Mouse (Mus musculus): ENCODE results near the gene Cpa3. TPM values are rescaled to one million over a fixed set of nuclear protein-coding genes. Genes with fewer than 3 reads are reported as not detected.

The Cpa3 gene
- total RNA-seq, 2 experiments from 2014 or later, result 0.60 to 0.69 TPM

Small RNA genes within 50 kb of the gene (microRNA-seq; reads per million reads assigned to microRNA genes)
- 0.22 to 0.59 reads per million in 2 experiments for gene Mir7007

Other genes starting within 250 kb of the Cpa3 start
- 10 to 100 TPM; 21.7 to 21.8 TPM for gene Hps3, start 206.9 kb downstream of the Cpa3 start, total RNA-seq (2021)
- gene Hltf, start 184.4 kb downstream of the Cpa3 start, total RNA-seq (2021), result 10 to 100 TPM; 13.8 to 17.4 TPM
- gene Gyg, start 86.9 kb downstream of the Cpa3 start, total RNA-seq (2021), result 10 to 100 TPM; 52.0 to 59.4 TPM
- under 1 TPM; 0.30 to 0.58 TPM for gene Cpb1, start 33.6 kb upstream of the Cpa3 start, total RNA-seq (2021)
- gene Agtr1b, start 125.0 kb upstream of the Cpa3 start, total RNA-seq (2021), result under 1 TPM in 1 of 2 experiments, not detected in 1; 0.21 TPM

Measured in layer of hippocampus, postnatal 10 days (tissue).